Mouse (Mus musculus) forebrain, postnatal 0 days (tissue): Measurements from ENCODE around the gene Nutf2-ps1. TPM values are rescaled to one million over a fixed set of nuclear protein-coding genes. Genes with fewer than 3 reads are reported as not detected.

Source experiments
- ATAC-seq: fragments of 200-750 bp; cut with Nextera tagmentation; 2 replicates; pipeline ENCODE4 v1.8.0; 2017; ENCODE audit warnings: mild to moderate bottlenecking, moderate library complexity
- DNase-seq: peaks from one replicate; pipeline ENCODE4 v3.0.0-alpha.2; 2015
- H3K27ac ChIP-seq: fragments of 300-500 bp; sonication (generic); 2 replicates; pipeline ENCODE4 v1.5.1; 2014; ENCODE audit warnings: low read depth, mild to moderate bottlenecking, antibody characterized with exemption, low read length, moderate library complexity, mixed read lengths
- H3K27me3 ChIP-seq: fragments of 300-500 bp; sonication (generic); 2 replicates; pipeline ENCODE4 v1.6.1; 2014; ENCODE audit warnings: mild to moderate bottlenecking, low read length, mixed read lengths; ENCODE audit not compliant: insufficient read depth
- H3K36me3 ChIP-seq: fragments of 300-500 bp; sonication (generic); 2 replicates; pipeline ENCODE4 v1.6.1; 2014; ENCODE audit warnings: mild to moderate bottlenecking, moderate library complexity; ENCODE audit not compliant: insufficient read depth
- H3K4me1 ChIP-seq: fragments of 300-500 bp; sonication (generic); 2 replicates; pipeline ENCODE4 v1.6.1; 2014; ENCODE audit warnings: antibody characterized with exemption; ENCODE audit not compliant: insufficient read depth
- H3K4me2 ChIP-seq: fragments of 300-500 bp; sonication (generic); 2 replicates; pipeline ENCODE4 v1.6.1; 2014; ENCODE audit warnings: low read depth, mild to moderate bottlenecking, moderate library complexity
- H3K4me3 ChIP-seq: fragments of 300-500 bp; sonication (generic); 2 replicates; pipeline ENCODE4 v1.5.1; 2014; ENCODE audit warnings: low read depth, low read length, mixed read lengths
- H3K9ac ChIP-seq: fragments of 300-500 bp; sonication (generic); 2 replicates; pipeline ENCODE4 v1.6.1; 2014; ENCODE audit warnings: mild to moderate bottlenecking
- H3K9me3 ChIP-seq: fragments of 300-500 bp; sonication (generic); 2 replicates; pipeline ENCODE4 v1.6.1; 2016; ENCODE audit warnings: low read length
- CTCF ChIP-seq: sonication (generic); IDR thresholded peaks from 2 replicates; pipeline ENCODE4 v1.5.1; 2016; ENCODE audit warnings: antibody characterized with exemption, control low read depth, low read depth
- WGBS: fragments of 180-500 bp; shearing (Covaris S2); extraction: QIAGEN DNeasy Blood & Tissue Kit; methylation state at CpG from one replicate; pipeline ENCODE4 v1.1.7; 2014; 5-methylcytosine and 5-hydroxymethylcytosine counted together
- polyA plus RNA-seq: library from polyadenylated mRNA; unstranded; fragments of >200 nt; fragmentation: Nextera tagmentation; extraction: Ambion mirVana; gene quantifications from 2 replicates; pipeline ENCODE4 v1.2.1, GENCODE M21; 2015
- total RNA-seq: library from RNA; depleted of rRNA; stranded (reverse); fragments of >200 nt; gene quantifications from 2 replicates; pipeline ENCODE4 v1.2.3, GENCODE M21; 2014

Gene Nutf2-ps1
- total and polyA plus RNA-seq, 2 experiments from 2014 or later, result 78.8 to 184 TPM

DNA sequence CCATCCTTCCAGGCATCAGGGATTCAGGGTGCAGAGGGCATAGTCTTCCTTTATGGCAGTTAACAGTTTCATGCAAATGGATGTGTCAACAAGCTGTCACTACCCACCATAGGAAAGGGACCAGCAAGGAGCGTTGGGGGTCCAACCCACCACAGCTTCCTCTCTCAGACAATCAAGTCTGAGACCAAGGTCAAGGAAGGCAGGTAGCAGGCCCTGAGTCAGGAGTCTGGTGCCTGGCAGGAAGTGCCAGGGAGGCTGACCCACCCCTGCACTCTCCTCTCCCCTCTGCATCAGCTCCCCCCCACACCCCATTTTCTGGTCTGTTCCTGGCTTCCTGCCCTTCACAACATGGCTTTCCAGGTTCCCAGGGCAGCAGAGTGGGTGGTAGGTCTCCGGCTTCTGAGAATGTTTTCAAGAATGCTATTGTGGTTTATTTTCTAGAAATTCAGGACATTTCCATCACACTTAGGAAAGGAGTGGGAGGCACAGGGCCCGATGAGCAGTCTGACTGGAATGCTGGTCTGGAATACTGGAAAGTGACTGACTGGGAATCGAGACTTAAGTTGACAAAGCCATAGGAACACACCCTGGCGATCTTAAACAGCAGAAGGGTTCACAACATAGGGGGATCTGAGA, 33.8 kb downstream of the Nutf2-ps1 start:
- H3K36me3 ChIP-seq, result no peaks in the 10 kb centered on the region
- no peaks in the 10 kb centered on the region for H3K27me3 ChIP-seq
- H3K27ac ChIP-seq, result no peak overlapping the region
- no peak for TF ChIP-seq CTCF
- ATAC-seq (no peak), DNase-seq (no peak)
- H3K9me3 ChIP-seq, result no peaks in the 10 kb centered on the region
- WGBS, result 76% methylated on average over 5 of the region's 5 CpGs
- no peaks in the 10 kb centered on the region for H3K4me1 ChIP-seq
- no peak overlapping the region for H3K4me3 ChIP-seq
- no peak overlapping the region for H3K4me2 ChIP-seq
- no peak overlapping the region for H3K9ac ChIP-seq

- no peak for ATAC-seq
- no peak for TF ChIP-seq CTCF
- no peaks in the 10 kb centered on the region for H3K27me3 ChIP-seq
Observed at GRCm38 (mm10) chr19:53554402-53554801, 34.5 kb downstream of the Nutf2-ps1 start.

GRCm38 (mm10) chr19:53552795-53553194, 36.1 kb downstream of the Nutf2-ps1 start:
- no peak overlapping the region for H3K27ac ChIP-seq
- H3K4me3 ChIP-seq, result no peak overlapping the region
- WGBS, result 68% methylated on average over 6 of the region's 6 CpGs
- no peak overlapping the region for H3K4me2 ChIP-seq
- no peaks in the 10 kb centered on the region for H3K27me3 ChIP-seq
- H3K4me1 ChIP-seq, result no peaks in the 10 kb centered on the region
- TF ChIP-seq CTCF, result no peak
- ATAC-seq (no peak), DNase-seq (no peak)
- H3K36me3 ChIP-seq, result no peaks in the 10 kb centered on the region
- no peak overlapping the region for H3K9ac ChIP-seq
- no peaks in the 10 kb centered on the region for H3K9me3 ChIP-seq

More at GRCm38 (mm10) chr19:53554402-53554801, 34.5 kb downstream of the Nutf2-ps1 start:
- no peak for DNase-seq
- Histone ChIP-seq H3K36me3 (no peaks in the 10 kb centered on the region), H3K4me2 (no peak overlapping the region), H3K9me3 (no peaks in the 10 kb centered on the region), H3K4me3 (no peak overlapping the region), H3K27ac (no peak overlapping the region), H3K9ac (no peak overlapping the region), H3K4me1 (no peaks in the 10 kb centered on the region)
- WGBS, result 92% methylated on average over 11 of the region's 11 CpGs

DNA sequence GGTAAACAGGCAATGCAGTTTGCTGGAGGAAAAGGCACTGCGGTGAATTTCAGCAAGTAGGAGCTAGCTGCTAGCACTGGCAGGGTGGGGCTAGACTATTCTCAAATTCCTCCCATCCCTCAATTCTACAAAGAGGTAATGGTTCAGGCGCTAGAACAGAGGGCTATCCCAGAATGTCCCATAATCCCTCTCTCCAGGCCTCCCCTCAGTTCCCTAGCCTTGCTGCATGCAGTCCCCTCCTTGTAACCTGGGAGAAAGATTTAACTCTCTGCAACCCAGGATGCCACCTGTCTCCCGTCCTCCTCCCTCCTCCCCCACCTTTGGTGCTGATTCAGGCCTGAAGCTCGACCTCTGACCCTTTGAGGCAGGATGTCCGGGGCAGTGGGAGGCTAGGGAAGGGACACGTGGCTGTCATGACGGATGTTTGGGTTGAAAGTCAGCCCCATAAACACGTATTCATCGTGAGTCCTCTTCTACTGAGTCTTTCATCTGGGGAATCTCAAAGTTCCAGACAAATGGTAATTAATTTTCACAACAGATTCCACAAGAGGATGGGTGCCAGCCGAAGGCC, 36.6 kb downstream of the Nutf2-ps1 start:
- no peaks in the 10 kb centered on the region for H3K9me3 ChIP-seq
- H3K9ac ChIP-seq, result no peak overlapping the region
- 43% methylated on average over 10 of the region's 10 CpGs for WGBS
- H3K4me3 ChIP-seq, result no peak overlapping the region
- H3K27ac ChIP-seq, result no peak overlapping the region
- ATAC-seq, result no peak
- H3K4me2 ChIP-seq, result no peak overlapping the region
- no peak for TF ChIP-seq CTCF
- DNase-seq, result no peak
- no peaks in the 10 kb centered on the region for H3K27me3 ChIP-seq
- H3K4me1 ChIP-seq, result no peaks in the 10 kb centered on the region
- no peaks in the 10 kb centered on the region for H3K36me3 ChIP-seq

- no peak overlapping the region for H3K27ac ChIP-seq
- no peak overlapping the region for H3K4me3 ChIP-seq
- H3K9me3 ChIP-seq, result no peaks in the 10 kb centered on the region
- no peaks in the 10 kb centered on the region for H3K36me3 ChIP-seq
- no peak overlapping the region for H3K9ac ChIP-seq
- no peaks in the 10 kb centered on the region for H3K27me3 ChIP-seq
- TF ChIP-seq CTCF, result no peak
- no peaks in the 10 kb centered on the region for H3K4me1 ChIP-seq
- 78% methylated on average over 12 of the region's 12 CpGs for WGBS
- ATAC-seq, result no peak
- DNase-seq, result no peak
- no peak overlapping the region for H3K4me2 ChIP-seq
Observed at GRCm38 (mm10) chr19:53550972-53551371, 37.9 kb downstream of the Nutf2-ps1 start.

DNA sequence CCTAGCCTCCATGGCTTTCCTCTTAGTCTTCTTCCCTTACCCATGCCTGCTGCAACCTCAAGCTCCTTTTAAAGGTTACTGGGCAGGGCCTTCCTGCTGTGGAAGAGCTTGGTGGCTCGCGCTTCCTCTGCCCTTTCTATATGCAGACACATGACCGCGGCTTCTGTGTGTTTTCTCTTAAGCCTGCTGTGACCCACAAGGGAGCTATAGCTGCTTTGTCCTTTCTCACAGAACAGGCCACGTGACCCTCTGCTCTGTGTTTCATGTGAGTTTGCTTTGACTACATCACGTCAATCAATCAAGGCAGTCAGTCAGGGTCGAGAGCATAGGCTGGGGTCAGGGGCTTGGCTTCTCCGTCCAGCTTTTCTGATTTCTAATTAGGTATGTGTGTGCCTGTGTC, 41.3 kb downstream of the Nutf2-ps1 start:
- Histone ChIP-seq H3K27ac (no peak overlapping the region), H3K4me2 (no peak overlapping the region), H3K9ac (no peak overlapping the region), H3K9me3 (no peaks in the 10 kb centered on the region), H3K36me3 (no peaks in the 10 kb centered on the region), H3K4me3 (no peak overlapping the region), H3K4me1 (no peaks in the 10 kb centered on the region), H3K27me3 (no peaks in the 10 kb centered on the region)
- WGBS, result 34% methylated on average over 8 of the region's 8 CpGs
- DNase-seq, result no peak
- ATAC-seq, result no peak
- TF ChIP-seq CTCF, result no peak

GRCm38 (mm10) chr19:53544923-53545561, 43.8 kb downstream of the Nutf2-ps1 start:
- WGBS, result 77% methylated on average over 4 of the region's 4 CpGs

More at GRCm38 (mm10) chr19:53544923-53545561, 43.8 kb downstream of the Nutf2-ps1 start:
- H3K4me2 ChIP-seq, result no peak overlapping the region
- no peak overlapping the region for H3K9ac ChIP-seq
- no peak overlapping the region for H3K4me3 ChIP-seq
- DNase-seq (no peak), ATAC-seq (no peak)
- no peaks in the 10 kb centered on the region for H3K27me3 ChIP-seq
- no peaks in the 10 kb centered on the region; the same call in 1 of the 2 replicates for H3K36me3 ChIP-seq
- no peak overlapping the region for H3K27ac ChIP-seq
- no peak for TF ChIP-seq CTCF
- no peaks in the 10 kb centered on the region for H3K9me3 ChIP-seq
- no peaks in the 10 kb centered on the region for H3K4me1 ChIP-seq
